Mouse (Mus musculus) limb, embryonic 13.5 days (tissue): Measurements from ENCODE around the gene Fam122c. TPM values are rescaled to one million over a fixed set of nuclear protein-coding genes. Genes with fewer than 3 reads are reported as not detected.

Experiments used
- polyA plus RNA-seq: library from polyadenylated mRNA; unstranded; fragments of >200 nt; fragmentation: Nextera tagmentation; extraction: Ambion mirVana; gene quantifications from 2 replicates; pipeline ENCODE4 v1.2.1, GENCODE M21; 2015

Gene Fam122c
- polyA plus RNA-seq, 1 experiment from 2014 or later, result not detected

Other genes starting within 250 kb of the Fam122c start
- 13.3 and 14.5 TPM in 2 replicates for gene Plac1, start 33.3 kb upstream of the Fam122c start, polyA plus RNA-seq
- gene Fam122b, start 3.6 kb upstream of the Fam122c start, polyA plus RNA-seq, result 11.3 and 11.7 TPM in 2 replicates
- 55.5 and 57.4 TPM in 2 replicates for gene Mospd1, start 97.1 kb downstream of the Fam122c start, polyA plus RNA-seq
- gene Etd, start 161.5 kb downstream of the Fam122c start, polyA plus RNA-seq, result not detected in 2 replicates